Mouse (Mus musculus): Measurements from ENCODE around the gene Ubqln4. TPM values are rescaled to one million over a fixed set of nuclear protein-coding genes. Genes with fewer than 3 reads are reported as not detected.

Ubqln4 gene
- polyA plus RNA-seq, 1 experiment from 2014 or later = 45.9 TPM

DNA sequence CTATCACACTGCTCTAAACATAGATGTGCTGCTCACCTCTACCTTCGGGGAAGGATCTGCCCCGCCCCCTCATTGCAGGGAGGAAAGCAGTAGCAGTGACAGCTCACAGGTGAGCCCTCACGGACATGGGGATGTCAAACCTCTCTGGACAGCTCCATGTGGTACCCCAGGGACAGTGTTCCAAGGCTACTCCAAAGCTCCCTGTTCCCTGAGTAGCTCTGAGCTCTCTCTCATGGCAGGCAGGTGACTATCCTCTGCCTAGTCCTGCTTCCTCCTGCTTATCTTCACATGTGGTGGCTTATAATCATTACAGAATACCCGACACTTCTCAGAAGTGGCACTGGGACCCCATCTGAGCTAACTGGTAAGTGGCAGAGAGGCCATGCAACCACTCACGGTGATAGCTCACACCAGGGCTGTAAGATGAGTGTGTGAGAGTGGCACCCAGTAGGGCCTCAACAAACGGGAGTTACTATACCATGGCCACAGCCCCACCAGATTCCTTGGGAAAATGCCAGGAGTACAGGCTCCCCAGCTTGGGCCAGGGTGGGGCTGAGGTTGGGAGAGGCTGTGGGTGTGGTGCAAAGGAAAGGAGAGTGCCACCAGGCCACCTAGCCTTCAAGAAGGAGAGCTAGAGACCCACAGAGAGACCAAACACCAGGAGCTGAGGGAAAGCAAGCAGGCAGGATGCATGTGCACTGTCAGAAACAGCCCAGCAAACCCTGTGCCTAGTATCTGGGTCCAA is 6.7 kb upstream of the Ubqln4 start:
- Histone ChIP-seq H3K36me3 (replicated peaks) (no peaks in the 10 kb centered on the region), H3K9ac (no peak overlapping the region), H3K4me3 (no peak overlapping the region), H3K27me3 (replicated peaks) (no peaks in the 10 kb centered on the region), H3K4me1 (peaks cover 13% of the 10 kb centered on the region), H3K27ac (no peak overlapping the region), H3K9me3 (no peaks in the 10 kb centered on the region), H3K4me2 (no peak overlapping the region)
- ATAC-seq (replicated peaks) = no peak
- WGBS = 77% methylated on average over 6 of the region's 6 CpGs

DNA sequence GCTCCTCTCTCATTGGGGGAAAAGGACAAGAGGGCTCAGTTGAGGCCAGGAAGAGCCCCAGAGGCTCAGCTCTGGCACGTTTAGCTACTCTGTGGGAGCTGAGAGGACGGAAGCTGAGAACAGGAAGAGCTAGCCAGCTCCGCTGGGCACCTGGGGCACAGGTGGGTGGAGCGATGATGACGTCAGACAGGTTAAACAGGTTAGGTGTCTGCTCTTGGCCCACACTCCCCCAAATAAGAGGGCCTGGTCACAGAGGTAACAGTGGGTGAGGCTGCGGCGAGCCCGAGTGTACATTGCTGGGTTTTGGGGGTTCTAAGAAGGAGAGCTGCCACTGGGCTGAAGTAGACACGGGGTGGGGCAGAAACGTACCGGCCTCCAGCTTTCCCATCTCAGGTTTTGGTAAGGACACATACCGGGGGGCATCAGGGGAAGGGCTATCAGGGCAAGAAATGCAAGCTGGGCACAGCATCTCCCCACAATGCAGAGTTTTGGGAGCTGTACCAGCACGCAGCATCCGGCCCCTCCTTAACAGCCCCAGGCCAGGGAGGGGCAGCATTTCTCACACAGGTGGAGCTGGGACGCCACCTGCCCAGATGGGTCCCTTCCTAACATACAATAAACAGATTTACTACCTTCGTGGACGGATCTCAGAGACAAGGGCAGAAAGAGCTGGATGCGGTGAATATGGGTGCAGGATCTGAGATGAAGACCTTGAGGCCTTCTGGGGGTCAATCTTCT is 5.2 kb upstream of the Ubqln4 start, which contains the start of gene Rab25:
Rab25 (minus strand) TSS at position 121 of the 738 bp plus-strand sequence.
- no peak for ATAC-seq (replicated peaks)
- Histone ChIP-seq H3K4me3 (no peak within 1 kb of the TSS), H3K36me3 (replicated peaks) (no peaks in the 10 kb centered on the region), H3K9me3 (no peaks in the 10 kb centered on the region), H3K27me3 (replicated peaks) (no peaks in the 10 kb centered on the region), H3K9ac (no peak within 1 kb of the TSS), H3K4me2 (no peak within 1 kb of the TSS), H3K4me1 (peaks cover 11% of the 10 kb centered on the region), H3K27ac (no peak within 1 kb of the TSS)
- WGBS = 55% methylated on average over 18 of the region's 18 CpGs

DNA sequence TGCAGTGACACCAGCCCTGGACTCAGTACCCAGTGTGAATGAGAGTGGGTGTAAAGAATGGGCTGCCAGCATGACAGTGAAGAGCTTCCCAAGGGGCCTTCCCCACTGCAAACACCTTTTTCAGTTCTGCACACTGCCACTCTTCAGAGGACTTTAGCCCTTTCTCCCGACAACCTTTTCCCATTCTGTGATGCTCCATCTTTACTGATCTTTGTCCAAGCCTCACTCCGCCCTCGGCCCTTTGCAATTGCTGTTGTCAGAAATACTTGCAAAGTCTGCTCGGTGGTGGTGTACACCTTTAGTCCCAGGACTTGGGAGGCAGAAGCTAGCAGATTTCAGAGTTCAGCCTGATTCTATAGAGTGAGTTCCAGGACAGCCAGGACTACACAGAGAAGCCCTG is 2.0 kb upstream of the Ubqln4 start:
- no peak for ATAC-seq (replicated peaks)
- Histone ChIP-seq H3K9ac (peak overlapping the region; percentile 72; the same call in 1 of the 2 replicates), H3K27me3 (replicated peaks) (no peaks in the 10 kb centered on the region), H3K36me3 (replicated peaks) (peaks cover 9% of the 10 kb centered on the region; the same call in 1 of the 2 replicates), H3K4me3 (peak overlapping the region; percentile 94), H3K4me1 (peaks cover 28% of the 10 kb centered on the region), H3K9me3 (no peaks in the 10 kb centered on the region), H3K27ac (no peak overlapping the region), H3K4me2 (peak overlapping the region; percentile 92)
- whole genome bisulfite sequencing = 85% methylated on average over 4 of the region's 4 CpGs

DNA sequence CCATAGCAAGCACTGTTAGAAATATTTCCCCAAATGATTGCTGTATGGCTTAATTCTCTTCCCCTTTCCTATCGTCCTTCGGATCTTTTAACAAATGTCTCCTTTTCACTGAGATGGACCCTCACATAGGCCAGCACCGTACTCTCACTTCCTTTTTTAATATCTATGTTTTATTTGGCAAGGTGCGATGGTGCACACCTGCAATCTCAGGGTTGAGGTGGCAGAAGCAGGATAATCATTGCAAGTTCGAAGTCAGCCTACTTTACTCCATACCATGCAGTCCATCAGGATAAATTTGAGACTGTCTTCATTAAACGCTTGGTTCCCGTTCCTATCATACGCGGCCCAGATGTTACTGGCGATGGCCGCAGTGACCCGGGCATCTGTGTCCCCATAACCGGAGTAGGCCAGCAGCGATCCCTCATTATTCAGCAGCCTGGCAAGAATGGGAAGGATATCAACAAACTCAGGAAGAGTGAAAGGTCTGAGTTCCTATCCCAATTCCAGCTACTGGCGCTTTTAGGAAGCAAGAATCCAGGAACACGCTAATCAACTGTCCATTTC is 1.4 kb upstream of the Ubqln4 start:
- Histone ChIP-seq H3K27ac (peak overlapping the region; percentile 93), H3K4me1 (peaks cover 28% of the 10 kb centered on the region), H3K27me3 (replicated peaks) (no peaks in the 10 kb centered on the region), H3K36me3 (replicated peaks) (peaks cover 14% of the 10 kb centered on the region; the same call in 1 of the 2 replicates), H3K9me3 (no peaks in the 10 kb centered on the region), H3K4me3 (peak overlapping the region; percentile 94), H3K9ac (peak overlapping the region; percentile 72), H3K4me2 (peak overlapping the region; percentile 92)
- 24% methylated on average over 16 of the region's 16 CpGs for WGBS
- ATAC-seq (replicated peaks) = no peak

DNA sequence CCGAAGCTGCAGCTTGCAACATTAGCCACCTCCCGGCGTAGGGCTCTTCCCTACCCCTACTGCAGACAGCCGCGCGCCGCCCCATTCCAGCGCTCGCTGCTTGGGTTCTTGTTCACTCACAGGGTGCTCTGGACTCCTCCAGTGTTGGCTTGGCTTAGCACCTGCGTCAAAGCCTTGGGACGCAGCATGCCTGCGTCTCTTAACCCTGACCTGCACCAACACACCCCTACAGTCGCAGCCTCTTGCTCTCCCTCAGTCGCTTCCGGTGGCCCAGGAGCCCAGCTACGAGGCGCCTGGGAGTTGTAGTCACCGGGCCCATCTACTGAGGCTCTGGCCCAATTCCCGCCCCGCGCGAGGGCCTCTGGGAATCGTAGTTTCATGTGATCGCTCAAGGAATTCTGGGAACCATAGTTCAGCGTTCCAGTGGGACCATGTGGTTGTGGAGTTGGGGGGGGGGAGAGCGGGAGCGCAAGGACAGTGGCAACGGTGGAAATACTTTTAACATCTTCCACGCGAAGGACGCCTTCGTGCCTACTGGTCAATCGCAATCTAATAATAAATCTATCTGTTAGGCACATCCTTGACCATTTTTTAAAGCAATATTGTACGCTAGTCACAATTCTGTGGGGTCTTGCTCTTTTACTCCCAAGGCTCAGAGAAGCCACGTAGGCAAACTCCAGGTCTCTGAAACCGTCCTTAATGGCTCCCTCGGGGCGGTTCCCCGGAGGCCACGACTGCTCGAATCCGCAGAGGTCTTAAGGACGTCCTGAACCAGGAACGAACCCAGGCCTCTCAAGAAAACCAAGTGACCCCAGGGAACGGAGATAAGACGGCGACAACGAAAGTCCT is 658 bp upstream of the Ubqln4 start, which contains the start of gene Lamtor2:
Lamtor2 (minus strand) TSS at position 399 of the 849 bp plus-strand sequence.
- Histone ChIP-seq H3K27me3 (replicated peaks) (no peaks in the 10 kb centered on the region), H3K9ac (peak within 1 kb of the TSS; percentile 97), H3K9me3 (no peaks in the 10 kb centered on the region), H3K4me2 (peak within 1 kb of the TSS; percentile 92), H3K4me1 (peaks cover 28% of the 10 kb centered on the region), H3K27ac (peak within 1 kb of the TSS; percentile 93), H3K36me3 (replicated peaks) (peaks cover 15% of the 10 kb centered on the region; the same call in 1 of the 2 replicates), H3K4me3 (peak within 1 kb of the TSS; percentile 94)
- under 1% methylated on average over 48 of the region's 48 CpGs for WGBS
- ATAC-seq (replicated peaks) = peak; percentile 93

DNA sequence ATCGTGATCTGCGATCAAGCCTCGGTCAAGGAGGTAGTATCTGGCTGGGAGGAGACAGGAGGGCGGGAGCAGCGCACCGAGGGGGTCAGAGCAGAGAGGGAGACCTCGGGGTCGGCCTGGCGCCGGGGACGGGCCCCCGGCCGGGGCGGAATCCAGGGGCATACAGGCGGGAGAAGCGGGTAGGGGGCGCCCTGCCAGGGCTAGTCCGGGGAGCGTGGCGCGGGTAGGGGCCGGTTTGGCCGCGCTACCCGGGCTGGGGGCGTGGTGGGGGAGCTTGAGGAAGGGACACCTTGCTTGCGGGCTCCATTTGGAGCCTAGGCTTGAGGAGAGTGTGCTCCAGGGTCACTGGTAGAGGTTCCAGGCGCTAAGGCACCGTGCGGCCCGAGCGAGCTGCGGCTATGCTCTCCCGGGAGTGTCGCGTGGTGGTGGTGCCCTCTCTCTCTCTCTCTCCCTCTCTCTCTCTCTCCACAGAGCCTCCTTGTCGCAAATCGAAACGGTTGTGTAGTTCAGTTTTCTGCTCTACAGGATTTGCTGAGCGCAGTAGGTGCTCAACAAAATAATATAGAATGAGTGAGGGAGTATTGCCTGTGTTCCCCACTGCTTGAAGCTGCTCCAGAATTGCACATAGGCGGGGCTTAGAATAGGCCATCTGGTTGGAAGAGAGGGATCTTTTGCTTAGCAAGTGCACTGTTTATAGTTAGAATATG is 475 bp downstream of the Ubqln4 start:
- Histone ChIP-seq H3K4me3 (peak overlapping the region; percentile 94), H3K36me3 (replicated peaks) (peaks cover 24% of the 10 kb centered on the region; the same call in 1 of the 2 replicates), H3K9me3 (no peaks in the 10 kb centered on the region), H3K27me3 (replicated peaks) (no peaks in the 10 kb centered on the region), H3K27ac (peak overlapping the region; percentile 93), H3K9ac (peak overlapping the region; percentile 97), H3K4me2 (peak overlapping the region; percentile 92), H3K4me1 (peaks cover 28% of the 10 kb centered on the region)
- 0% methylated on average over 40 of the region's 41 CpGs for WGBS
- ATAC-seq (replicated peaks) = peak; percentile 35

DNA sequence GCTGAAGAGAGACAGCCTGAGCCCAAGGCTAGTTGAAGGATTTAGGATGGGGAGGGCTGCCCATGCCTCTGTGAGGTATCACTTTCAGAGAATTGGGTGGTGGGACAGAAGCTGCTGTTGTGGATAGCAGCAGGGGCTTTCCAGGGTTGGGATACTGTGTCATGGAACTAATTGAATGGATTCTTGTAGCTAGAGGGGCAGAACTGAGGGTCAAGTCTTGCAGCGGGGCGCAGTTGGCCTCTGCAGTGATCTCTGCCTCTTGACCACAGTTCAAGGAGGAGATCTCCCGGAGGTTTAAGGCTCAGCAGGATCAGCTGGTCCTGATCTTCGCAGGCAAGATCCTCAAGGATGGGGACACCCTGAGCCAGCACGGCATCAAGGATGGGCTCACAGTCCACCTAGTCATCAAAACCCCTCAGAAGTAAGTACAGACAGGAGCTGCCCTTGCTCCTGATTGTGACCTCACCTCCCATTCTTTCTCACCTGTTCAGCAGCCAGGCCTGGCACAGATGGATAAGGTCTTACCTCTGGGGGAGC is 1.6 kb downstream of the Ubqln4 start:
- Histone ChIP-seq H3K4me2 (peak overlapping the region; percentile 92), H3K4me1 (peaks cover 28% of the 10 kb centered on the region), H3K9ac (no peak overlapping the region), H3K27me3 (replicated peaks) (no peaks in the 10 kb centered on the region), H3K27ac (no peak overlapping the region), H3K4me3 (peak overlapping the region; percentile 94; the same call in 1 of the 2 replicates), H3K9me3 (no peaks in the 10 kb centered on the region), H3K36me3 (replicated peaks) (peaks cover 31% of the 10 kb centered on the region)
- ATAC-seq (replicated peaks) = no peak
- 78% methylated on average over 5 of the region's 5 CpGs for WGBS

DNA sequence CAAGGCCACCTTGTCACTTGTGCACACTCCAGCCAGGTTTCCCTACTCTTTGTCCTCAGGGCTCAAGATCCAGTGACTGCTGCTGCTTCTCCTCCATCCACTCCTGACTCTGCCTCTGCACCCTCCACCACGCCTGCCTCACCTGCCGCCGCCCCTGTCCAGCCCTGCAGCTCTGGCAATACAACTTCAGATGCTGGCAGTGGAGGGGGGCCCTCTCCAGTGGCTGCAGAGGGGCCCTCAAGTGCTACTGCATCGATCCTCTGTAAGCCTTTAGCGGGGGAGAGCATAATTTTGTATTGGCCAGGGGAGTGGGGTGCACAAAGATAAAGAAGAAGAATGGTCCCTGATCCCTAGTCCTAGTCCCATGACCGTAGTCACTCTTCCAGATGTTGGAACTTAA is 2.2 kb downstream of the Ubqln4 start:
- no peaks in the 10 kb centered on the region for H3K9me3 ChIP-seq
- H3K27me3 ChIP-seq (replicated peaks) = no peaks in the 10 kb centered on the region
- 97% methylated on average over 6 of the region's 6 CpGs for WGBS
- H3K4me2 ChIP-seq = 0 out of 2 replicates have a peak overlapping the region, but pooled peaks have one; percentile 92
- H3K27ac ChIP-seq = no peak overlapping the region
- ATAC-seq (replicated peaks) = no peak
- H3K4me1 ChIP-seq = peaks cover 28% of the 10 kb centered on the region
- H3K36me3 ChIP-seq (replicated peaks) = peaks cover 35% of the 10 kb centered on the region
- no peak overlapping the region for H3K4me3 ChIP-seq
- no peak overlapping the region for H3K9ac ChIP-seq

DNA sequence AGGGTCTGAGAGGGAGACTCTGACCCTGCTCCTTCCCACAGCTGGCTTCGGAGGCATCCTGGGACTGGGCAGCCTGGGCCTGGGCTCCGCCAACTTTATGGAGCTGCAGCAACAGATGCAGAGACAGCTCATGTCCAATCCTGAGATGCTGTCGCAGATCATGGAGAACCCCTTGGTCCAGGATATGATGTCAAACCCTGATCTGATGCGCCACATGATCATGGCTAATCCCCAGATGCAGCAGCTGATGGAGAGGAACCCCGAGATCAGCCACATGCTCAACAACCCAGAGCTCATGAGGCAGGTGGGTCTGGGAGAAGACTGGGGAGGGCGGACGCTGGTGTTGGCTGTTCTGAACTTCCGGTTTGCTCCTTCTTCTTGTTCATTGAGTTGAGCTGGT is 3.1 kb downstream of the Ubqln4 start:
- Histone ChIP-seq H3K36me3 (replicated peaks) (peaks cover 41% of the 10 kb centered on the region), H3K9ac (no peak overlapping the region), H3K27me3 (replicated peaks) (no peaks in the 10 kb centered on the region), H3K4me2 (no peak overlapping the region), H3K4me1 (peaks cover 25% of the 10 kb centered on the region), H3K4me3 (no peak overlapping the region), H3K9me3 (no peaks in the 10 kb centered on the region), H3K27ac (no peak overlapping the region)
- ATAC-seq (replicated peaks) = no peak
- WGBS = 94% methylated on average over 8 of the region's 8 CpGs

DNA sequence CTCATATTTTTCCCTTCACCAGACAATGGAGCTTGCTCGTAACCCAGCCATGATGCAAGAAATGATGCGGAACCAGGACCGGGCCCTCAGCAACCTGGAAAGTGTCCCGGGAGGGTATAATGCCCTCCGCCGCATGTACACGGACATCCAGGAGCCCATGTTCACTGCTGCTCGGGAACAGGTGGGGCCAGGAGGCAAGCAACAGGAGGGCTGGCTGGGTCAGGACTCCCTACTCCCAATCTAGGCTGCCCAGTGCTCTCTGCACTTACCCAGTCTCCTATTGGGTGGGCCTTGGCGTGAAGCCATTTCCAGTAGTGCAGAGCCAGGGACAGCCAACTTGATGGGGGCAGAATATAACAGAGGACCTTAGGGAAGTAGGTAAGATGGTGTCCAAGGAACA is 6.0 kb downstream of the Ubqln4 start:
- Histone ChIP-seq H3K4me2 (no peak overlapping the region), H3K9ac (no peak overlapping the region), H3K27me3 (replicated peaks) (no peaks in the 10 kb centered on the region), H3K36me3 (replicated peaks) (peaks cover 55% of the 10 kb centered on the region), H3K9me3 (no peaks in the 10 kb centered on the region), H3K4me3 (no peak overlapping the region), H3K27ac (no peak overlapping the region), H3K4me1 (peaks cover 13% of the 10 kb centered on the region)
- 89% methylated on average over 9 of the region's 9 CpGs for WGBS
- ATAC-seq (replicated peaks) = no peak

DNA sequence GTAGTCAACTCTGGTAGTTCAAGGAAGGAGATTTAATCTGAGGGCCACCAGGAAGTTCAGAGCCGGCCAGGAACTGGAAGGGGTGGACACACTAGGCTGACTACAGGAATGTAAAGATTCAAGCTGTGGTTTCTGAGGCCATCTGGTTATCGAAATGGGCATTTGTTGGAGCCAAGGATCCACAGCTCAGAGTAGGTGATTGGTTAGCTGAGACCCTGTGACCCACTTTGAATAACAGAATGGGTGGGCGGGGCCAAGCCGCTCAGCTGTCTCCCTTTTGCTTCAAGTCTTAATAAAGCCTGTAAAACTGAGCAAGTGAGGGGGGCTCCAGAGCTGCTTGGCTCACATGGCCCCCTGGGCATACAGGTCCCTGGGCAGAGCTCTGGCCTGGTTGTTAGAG is 8.4 kb downstream of the Ubqln4 start:
- no peak overlapping the region for H3K9ac ChIP-seq
- no peak overlapping the region for H3K4me2 ChIP-seq
- 0 out of 2 replicates have a peak, but pooled peaks have one; percentile 10 for ATAC-seq (replicated peaks)
- H3K36me3 ChIP-seq (replicated peaks) = peaks cover 63% of the 10 kb centered on the region
- no peak overlapping the region for H3K4me3 ChIP-seq
- H3K4me1 ChIP-seq = no peaks in the 10 kb centered on the region
- H3K9me3 ChIP-seq = no peaks in the 10 kb centered on the region
- H3K27ac ChIP-seq = no peak overlapping the region
- H3K27me3 ChIP-seq (replicated peaks) = no peaks in the 10 kb centered on the region
- WGBS = 58% methylated on average over 4 of the region's 4 CpGs

All from midbrain, embryonic 15.5 days (tissue).